ENCODE assay signal across 8 mouse cellular contexts in the genomic region with DNA sequence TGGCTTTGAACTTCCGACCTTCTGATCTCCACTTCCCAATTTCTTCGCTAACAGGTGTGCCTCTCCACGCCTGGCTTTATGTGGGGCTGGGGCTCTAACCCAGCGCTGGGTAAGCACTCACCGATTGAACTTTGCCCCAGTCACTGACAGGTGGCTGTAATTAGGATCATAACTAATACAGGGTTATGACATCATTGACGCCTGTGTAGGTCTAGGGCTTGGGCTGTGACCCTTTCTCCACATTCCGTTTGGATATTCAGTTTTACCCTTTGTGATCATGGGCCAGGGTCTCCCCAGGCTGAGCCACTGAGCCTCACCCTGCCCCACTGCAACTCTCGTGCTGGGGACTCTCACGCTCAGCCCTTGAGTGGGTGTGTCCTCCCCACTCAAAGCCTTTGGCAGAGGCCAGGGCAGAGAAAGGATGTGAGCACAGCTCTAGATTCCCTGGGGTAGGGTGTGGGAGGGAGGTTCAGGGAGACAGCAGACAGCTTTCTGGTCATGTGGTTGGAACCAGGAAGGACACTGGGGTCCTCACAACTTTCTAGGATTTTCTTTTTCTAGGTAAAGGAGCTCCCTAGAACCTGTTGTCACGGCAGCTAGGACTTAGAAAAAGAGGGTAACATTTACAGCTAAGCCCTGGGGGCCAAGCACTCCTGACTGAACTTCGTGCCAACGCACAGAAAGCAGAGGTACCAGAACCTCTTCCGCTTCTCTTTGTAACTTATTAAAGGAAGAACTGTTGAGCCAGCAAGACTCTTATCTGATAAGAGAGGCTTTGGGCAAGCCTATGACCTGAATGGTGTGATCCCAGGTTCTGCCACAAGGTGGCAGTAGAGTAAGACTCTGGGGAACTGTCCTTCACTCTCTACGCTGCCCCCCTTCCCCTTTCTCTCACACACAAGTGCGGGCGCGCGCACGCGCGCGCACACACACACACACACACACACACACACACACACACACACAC. TPM values are rescaled to one million over a fixed set of nuclear protein-coding genes. Genes with fewer than 3 reads are reported as not detected.
DNase-seq lines count a peak whose midpoint lies in the region; ATAC-seq lines count a peak whose summit lies in the region.

No protein-coding gene starts in this region.

- WGBS in hindbrain, embryonic 12.5 days: 46% methylated on average over 19 of the region's 22 CpGs

- peak; percentile 88 for DNase-seq in MN1 (ENCODE audit: low spot score)
- DNase-seq in cerebellum, adult 9-10 months: peak; percentile 72
- DNase-seq in frontal cortex, adult 2 months (ENCODE audit: extremely low spot score in 1 of 2, low spot score in 1 of 2): peak; percentile 44 to 95
- peak; percentile 91 to 92 for DNase-seq in layer of hippocampus, postnatal 10 days (ENCODE audit: low spot score in 2 of 2)
- DNase-seq in lung, postnatal 14 days: peak; percentile 92
- DNase-seq in retina, adult 2 months (ENCODE audit: low read depth, low spot score): peak; percentile 69
- peak; percentile 78 to 84 for DNase-seq in thymus, postnatal 36 days

- H3K27me3 ChIP-seq in hindbrain, embryonic 12.5 days: 0 out of 2 replicates have a peak, but pooled peaks cover 2% of the 10 kb centered on the region

- H3K4me2 ChIP-seq in hindbrain, embryonic 12.5 days (replicated peaks): peak overlapping the region; percentile 47

- no peak overlapping the region for H3K9ac ChIP-seq in hindbrain, embryonic 12.5 days

- H3K9me3 ChIP-seq in hindbrain, embryonic 12.5 days (replicated peaks): no peaks in the 10 kb centered on the region

- H3K36me3 ChIP-seq in hindbrain, embryonic 12.5 days: no peaks in the 10 kb centered on the region

- no peak overlapping the region for H3K27ac ChIP-seq in hindbrain, embryonic 12.5 days

- H3K4me1 ChIP-seq in hindbrain, embryonic 12.5 days: peaks cover 4% of the 10 kb centered on the region; the same call in 1 of the 2 replicates

- ATAC-seq in hindbrain, embryonic 12.5 days (ENCODE audit: low FRiP score): peak; percentile 50; the same call in 1 of the 2 replicates

- no peak overlapping the region for H3K4me3 ChIP-seq in hindbrain, embryonic 12.5 days

RNA-seq across cellular contexts. Expression of a gene that starts 34.3 kb away (rescaled TPM):
- polyA plus RNA-seq in frontal cortex, adult 2 months (2012; rRNA removed): 1.3 and 1.4 TPM in 2 replicates
- polyA plus RNA-seq in hindbrain, embryonic 12.5 days (2016; fragmentation: Nextera tagmentation; extraction: Ambion mirVana): 48.4 and 55.1 TPM in 2 replicates
- total RNA-seq in layer of hippocampus, postnatal 10 days (2021): 1 to 10 TPM; 3.6 to 4.2 TPM

Comparison
In these comparisons a context has a peak if more than half of its experiments do, and no peak if none do; other contexts are left out.
1. RNA of a gene that starts 34.3 kb away (polyA plus RNA-seq): 48.4 to 55.1 TPM in hindbrain, embryonic 12.5 days; 1.3 to 1.4 TPM in frontal cortex, adult 2 months; every median in the first group is over 10 times any median in the second.
2. Peak in every context shown above with its lines, with median percentiles within 50 percentile points of each other: DNase-seq.